Mouse (Mus musculus) hindbrain, embryonic 13.5 days (tissue): ENCODE data around the gene Nhlh1. TPM values are rescaled to one million over a fixed set of nuclear protein-coding genes. Genes with fewer than 3 reads are reported as not detected.

Source experiments
- ATAC-seq: fragments of 200-750 bp; cut with Nextera tagmentation; 2 replicates; pipeline ENCODE4 v1.8.0; 2017; ENCODE audit warnings: moderate TSS enrichment; ENCODE audit not compliant: low FRiP score
- H3K27ac ChIP-seq: fragments of 300-500 bp; sonication (generic); 2 replicates; pipeline ENCODE4 v1.5.1; 2015; ENCODE audit warnings: inconsistent platforms, mild to moderate bottlenecking, moderate library complexity
- H3K27me3 ChIP-seq: fragments of 300-500 bp; sonication (generic); 2 replicates; pipeline ENCODE4 v1.6.1; 2015; ENCODE audit warnings: mild to moderate bottlenecking, inconsistent platforms
- H3K36me3 ChIP-seq: fragments of 300-500 bp; sonication (generic); 2 replicates; pipeline ENCODE4 v1.6.1; 2015; ENCODE audit warnings: mild to moderate bottlenecking, inconsistent platforms
- H3K4me1 ChIP-seq: fragments of 300-500 bp; sonication (generic); replicated peaks from 2 replicates; pipeline ENCODE4 v1.6.1; 2015; ENCODE audit warnings: inconsistent platforms
- H3K4me2 ChIP-seq: fragments of 300-500 bp; sonication (generic); 2 replicates; pipeline ENCODE4 v1.6.1; 2015; ENCODE audit warnings: inconsistent platforms, mild to moderate bottlenecking, moderate library complexity
- H3K4me3 ChIP-seq: fragments of 300-500 bp; sonication (generic); 2 replicates; pipeline ENCODE4 v1.5.1; 2015; ENCODE audit warnings: mild to moderate bottlenecking, inconsistent platforms
- H3K9ac ChIP-seq: fragments of 300-500 bp; sonication (generic); 2 replicates; pipeline ENCODE4 v1.6.1; 2015; ENCODE audit warnings: mild to moderate bottlenecking, inconsistent platforms
- H3K9me3 ChIP-seq: fragments of 300-500 bp; sonication (generic); 2 replicates; pipeline ENCODE4 v1.6.1; 2016; ENCODE audit warnings: inconsistent platforms
- WGBS: fragments of 180-500 bp; shearing (Covaris S2); methylation state at CpG from one replicate; pipeline ENCODE4 v1.1.7; 2015; 5-methylcytosine and 5-hydroxymethylcytosine counted together
- polyA plus RNA-seq: library from polyadenylated mRNA; unstranded; fragments of >200 nt; fragmentation: Nextera tagmentation; extraction: Ambion mirVana; gene quantifications from 2 replicates; pipeline ENCODE4 v1.2.1, GENCODE M21; 2015

Nhlh1 gene
- polyA plus RNA-seq: 8.1 and 9.8 TPM in 2 replicates

DNA sequence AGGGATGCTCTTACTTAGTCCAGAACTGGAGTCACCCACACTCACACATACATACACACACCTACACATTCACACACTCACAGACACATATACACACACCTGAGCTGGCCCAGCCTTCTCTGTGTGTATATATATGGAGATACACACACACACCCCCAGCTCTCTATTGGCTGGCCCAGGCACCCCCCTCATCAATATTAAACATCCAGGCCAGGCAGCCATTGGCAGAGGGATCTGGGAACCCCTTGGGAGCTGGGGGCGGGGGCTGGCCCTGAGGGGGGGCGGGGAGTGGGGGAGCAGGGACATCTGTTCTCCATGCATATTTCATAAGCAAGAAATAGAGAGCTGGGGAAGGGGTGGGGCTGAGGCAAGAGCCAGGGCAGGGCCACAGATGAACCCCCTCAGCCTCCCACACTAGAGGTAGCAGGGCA is at the start of gene Nhlh1:
Nhlh1 (minus strand) TSS at position 83 of the 431 bp plus-strand sequence.
- H3K9me3 ChIP-seq: no peaks in the 10 kb centered on the region
- H3K27me3 ChIP-seq: no peaks in the 10 kb centered on the region
- no peaks in the 10 kb centered on the region for H3K36me3 ChIP-seq
- 4% methylated on average over 2 of the region's 2 CpGs for WGBS
- H3K4me3 ChIP-seq: peak within 1 kb of the TSS; percentile 42
- H3K27ac ChIP-seq: peak within 1 kb of the TSS; percentile 86
- ATAC-seq: peak; percentile 65
- peaks cover 88% of the 10 kb centered on the region for H3K4me1 ChIP-seq
- peak within 1 kb of the TSS; percentile 60 for H3K9ac ChIP-seq
- H3K4me2 ChIP-seq: peak within 1 kb of the TSS; percentile 72

DNA sequence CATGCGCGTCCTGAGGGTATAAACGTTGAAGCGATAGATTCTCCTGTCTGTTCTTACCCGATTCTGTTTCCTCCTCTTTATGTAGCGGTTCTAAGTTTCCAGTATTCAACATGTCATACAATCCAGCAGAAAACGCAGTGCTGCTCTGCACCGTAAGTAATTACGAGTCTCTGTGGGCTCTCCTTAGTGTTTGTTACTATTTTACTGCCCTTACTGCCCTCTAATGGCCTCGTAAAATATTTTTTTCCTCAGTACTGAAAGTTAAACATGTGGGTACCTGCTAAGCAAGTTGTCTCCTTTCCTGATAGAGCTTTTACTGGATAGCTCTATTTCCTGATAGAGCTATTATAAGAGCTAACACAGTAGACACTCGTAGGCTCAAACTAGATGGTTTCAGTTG is 47.7 kb upstream of the Nhlh1 start:
- Histone ChIP-seq H3K4me1 (no peaks in the 10 kb centered on the region), H3K27ac (no peak overlapping the region), H3K4me2 (no peak overlapping the region), H3K27me3 (no peaks in the 10 kb centered on the region), H3K9me3 (no peaks in the 10 kb centered on the region), H3K36me3 (peaks cover 93% of the 10 kb centered on the region), H3K4me3 (no peak overlapping the region), H3K9ac (no peak overlapping the region)
- no peak for ATAC-seq
- whole genome bisulfite sequencing: 81% methylated on average over 11 of the region's 11 CpGs

DNA sequence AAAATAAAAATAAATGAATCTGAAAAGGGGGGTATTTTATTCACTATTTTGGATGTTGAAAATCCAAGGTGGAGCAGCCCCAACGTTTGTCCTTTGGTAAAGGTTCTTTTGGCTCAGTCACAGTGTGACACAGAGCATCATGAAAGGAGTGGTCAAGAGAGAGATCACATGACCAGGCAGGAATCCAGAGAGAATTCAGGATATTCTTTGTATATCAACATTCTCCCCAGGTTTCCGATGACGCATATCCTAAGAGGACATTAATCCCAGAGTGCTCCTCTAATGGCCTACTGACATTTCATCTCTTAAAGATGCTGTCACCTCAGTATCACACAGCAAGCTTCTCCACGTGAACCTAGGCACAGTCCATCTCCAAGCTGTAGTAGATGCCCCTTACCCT is 46.2 kb upstream of the Nhlh1 start:
- ATAC-seq: no peak
- WGBS: 88% methylated on average over 4 of the region's 4 CpGs

DNA sequence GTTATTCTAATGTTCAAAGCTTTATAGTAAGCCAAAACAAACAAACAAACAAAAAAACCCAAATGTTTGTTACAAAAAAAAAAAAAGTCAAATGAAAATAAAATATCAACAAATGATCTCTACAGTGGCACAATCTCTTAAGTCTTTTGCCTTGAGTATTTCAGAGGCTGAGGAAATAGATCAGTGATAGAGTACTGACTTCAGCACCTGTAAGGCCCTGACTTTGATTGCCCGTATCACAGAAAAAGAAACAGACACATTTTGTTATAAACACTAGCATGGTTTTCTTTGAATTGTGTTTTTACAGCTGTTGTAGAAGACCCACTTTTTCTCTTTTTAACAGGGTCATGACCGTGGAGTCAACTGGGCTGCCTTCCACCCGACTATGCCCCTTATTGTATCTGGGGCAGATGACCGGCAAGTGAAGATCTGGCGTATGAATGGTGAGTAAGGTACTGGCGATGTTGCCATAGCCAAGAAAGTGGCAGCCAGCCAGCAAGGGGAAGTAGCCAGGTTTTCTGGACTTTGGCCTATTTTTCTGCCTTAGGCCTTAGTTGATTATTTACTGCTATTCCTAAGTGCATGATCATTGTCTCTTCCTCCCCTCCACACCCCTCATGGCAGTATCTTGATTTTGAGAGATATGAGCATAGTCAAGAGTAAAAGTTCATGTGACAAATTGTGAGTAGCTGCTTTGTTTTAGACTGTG is 42.1 kb upstream of the Nhlh1 start:
- H3K27ac ChIP-seq: no peak overlapping the region
- H3K36me3 ChIP-seq: peaks cover 75% of the 10 kb centered on the region

More for the DNA sequence above, 46.2 kb upstream of the Nhlh1 start:
- H3K9ac ChIP-seq: no peak overlapping the region
- no peak overlapping the region for H3K27ac ChIP-seq
- H3K27me3 ChIP-seq: no peaks in the 10 kb centered on the region
- no peaks in the 10 kb centered on the region for H3K4me1 ChIP-seq
- H3K4me3 ChIP-seq: no peak overlapping the region
- H3K4me2 ChIP-seq: no peak overlapping the region
- H3K36me3 ChIP-seq: peaks cover 88% of the 10 kb centered on the region
- H3K9me3 ChIP-seq: no peaks in the 10 kb centered on the region

DNA sequence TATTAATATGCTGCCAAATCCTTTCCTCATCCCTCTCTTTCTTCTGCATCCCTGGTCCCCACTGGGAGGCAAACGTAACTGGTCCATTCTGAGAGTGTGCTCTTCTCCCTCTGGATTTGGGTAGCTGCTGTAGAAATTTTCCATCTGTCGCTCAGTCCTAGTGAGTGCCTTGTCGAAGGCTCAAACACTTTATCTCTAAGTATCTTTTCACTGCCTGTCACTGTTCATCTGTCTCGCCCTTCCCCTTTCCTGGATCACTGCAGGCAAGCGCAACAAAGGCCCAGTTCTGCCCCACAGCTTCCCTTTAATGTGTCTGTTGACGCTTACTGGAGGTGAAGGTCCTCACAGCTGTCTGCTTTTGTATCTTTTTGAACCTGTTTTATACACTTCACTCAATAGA is 37.8 kb upstream of the Nhlh1 start:
- Histone ChIP-seq H3K4me3 (no peak overlapping the region), H3K27me3 (no peaks in the 10 kb centered on the region), H3K4me1 (no peaks in the 10 kb centered on the region; the same call in 1 of the 2 replicates), H3K9ac (no peak overlapping the region; the same call in 1 of the 2 replicates), H3K36me3 (peaks cover 70% of the 10 kb centered on the region), H3K4me2 (no peak overlapping the region), H3K9me3 (no peaks in the 10 kb centered on the region), H3K27ac (no peak overlapping the region)
- 33% methylated on average over 6 of the region's 6 CpGs for WGBS
- ATAC-seq: no peak

More for the DNA sequence above, 42.1 kb upstream of the Nhlh1 start:
- ATAC-seq: no peak
- Histone ChIP-seq H3K4me1 (no peaks in the 10 kb centered on the region; the same call in 1 of the 2 replicates), H3K9me3 (no peaks in the 10 kb centered on the region), H3K9ac (no peak overlapping the region), H3K27me3 (no peaks in the 10 kb centered on the region), H3K4me2 (no peak overlapping the region), H3K4me3 (no peak overlapping the region)
- WGBS: 81% methylated on average over 6 of the region's 6 CpGs

DNA sequence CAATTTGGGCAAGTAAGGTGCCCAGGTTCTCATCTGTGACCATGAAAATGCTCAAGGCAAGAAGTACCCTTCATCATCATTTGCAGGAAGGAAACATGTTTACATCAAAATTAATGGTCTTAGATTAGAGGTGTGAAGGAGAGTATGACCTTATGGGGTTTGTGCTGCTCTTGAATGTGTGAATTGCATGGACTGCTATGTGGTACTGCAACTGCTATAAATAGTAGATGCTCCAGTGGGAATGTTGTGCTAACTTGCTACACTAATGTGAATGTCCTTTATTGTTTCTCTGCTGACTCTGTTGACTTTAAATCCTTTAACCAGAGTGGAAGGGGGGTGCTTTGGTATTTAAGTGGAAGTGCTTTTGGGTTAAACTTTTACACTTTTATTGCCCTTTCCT is 36.9 kb upstream of the Nhlh1 start:
- no peak overlapping the region for H3K4me2 ChIP-seq
- H3K4me3 ChIP-seq: no peak overlapping the region
- ATAC-seq: no peak
- no peaks in the 10 kb centered on the region for H3K27me3 ChIP-seq
- no peaks in the 10 kb centered on the region; the same call in 1 of the 2 replicates for H3K4me1 ChIP-seq
- no peak overlapping the region for H3K9ac ChIP-seq
- no peak overlapping the region for H3K27ac ChIP-seq
- no peaks in the 10 kb centered on the region for H3K9me3 ChIP-seq
- peaks cover 73% of the 10 kb centered on the region for H3K36me3 ChIP-seq

DNA sequence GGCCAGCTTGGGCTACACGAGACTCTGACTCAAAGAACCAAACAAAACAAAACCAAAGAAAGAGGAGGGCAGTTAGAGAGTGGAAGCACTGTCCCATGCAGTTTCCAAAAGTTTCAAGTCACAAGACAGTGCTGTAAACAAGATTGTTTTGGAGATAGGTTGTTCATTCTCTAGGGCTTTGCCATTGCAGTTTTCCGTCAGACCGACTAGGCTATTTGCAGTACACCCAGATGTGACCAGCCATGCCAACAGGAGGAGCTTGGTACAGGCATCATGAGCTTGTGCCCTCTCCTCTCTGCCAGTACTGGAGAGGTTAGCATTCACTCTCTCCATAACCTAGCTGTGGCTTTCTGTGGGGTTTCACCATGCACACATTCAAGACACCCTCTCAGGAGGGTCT is 36.1 kb upstream of the Nhlh1 start:
- H3K9me3 ChIP-seq: no peaks in the 10 kb centered on the region
- H3K36me3 ChIP-seq: peaks cover 77% of the 10 kb centered on the region
- H3K4me1 ChIP-seq: no peaks in the 10 kb centered on the region; the same call in 1 of the 2 replicates
- no peak overlapping the region for H3K27ac ChIP-seq
- WGBS: 59% methylated on average over 3 of the region's 3 CpGs
- no peak overlapping the region for H3K9ac ChIP-seq
- H3K27me3 ChIP-seq: no peaks in the 10 kb centered on the region
- no peak for ATAC-seq
- H3K4me3 ChIP-seq: no peak overlapping the region
- H3K4me2 ChIP-seq: no peak overlapping the region

DNA sequence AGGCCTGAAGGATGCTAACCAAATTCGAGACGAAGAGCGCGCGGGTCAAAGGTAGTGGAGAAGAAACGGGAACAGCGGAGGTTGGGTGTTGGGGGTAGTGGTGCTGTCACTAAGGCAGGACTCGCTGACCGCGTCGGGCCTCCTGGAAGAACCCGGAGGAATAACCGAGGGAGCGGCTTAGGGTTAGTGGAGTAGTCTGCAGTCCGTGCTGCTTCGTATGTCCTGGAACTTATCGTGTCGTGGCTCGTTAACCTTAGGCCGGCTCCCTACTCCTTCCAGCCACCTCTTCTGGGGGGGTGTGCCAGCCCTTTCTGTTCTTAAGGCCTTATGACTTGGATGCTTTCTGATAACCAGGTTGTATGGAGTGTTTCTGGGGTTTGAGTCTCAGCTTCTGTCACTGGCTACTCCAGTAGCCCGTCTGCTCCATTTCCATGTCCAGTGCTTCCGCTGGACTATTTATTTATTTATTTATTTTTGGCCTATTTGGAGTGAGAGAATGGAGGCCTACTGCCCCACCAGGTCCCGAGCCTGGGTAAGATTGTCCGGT is 25.6 kb upstream of the Nhlh1 start:
- 3% methylated on average over 24 of the region's 24 CpGs for whole genome bisulfite sequencing
- Histone ChIP-seq H3K9ac (peak overlapping the region; percentile 94), H3K4me3 (peak overlapping the region; percentile 92), H3K36me3 (peaks cover 22% of the 10 kb centered on the region), H3K9me3 (no peaks in the 10 kb centered on the region), H3K27ac (peak overlapping the region; percentile 92), H3K27me3 (no peaks in the 10 kb centered on the region), H3K4me1 (peaks cover 28% of the 10 kb centered on the region), H3K4me2 (peak overlapping the region; percentile 77)
- peak; percentile 85; the same call in 1 of the 2 replicates for ATAC-seq

DNA sequence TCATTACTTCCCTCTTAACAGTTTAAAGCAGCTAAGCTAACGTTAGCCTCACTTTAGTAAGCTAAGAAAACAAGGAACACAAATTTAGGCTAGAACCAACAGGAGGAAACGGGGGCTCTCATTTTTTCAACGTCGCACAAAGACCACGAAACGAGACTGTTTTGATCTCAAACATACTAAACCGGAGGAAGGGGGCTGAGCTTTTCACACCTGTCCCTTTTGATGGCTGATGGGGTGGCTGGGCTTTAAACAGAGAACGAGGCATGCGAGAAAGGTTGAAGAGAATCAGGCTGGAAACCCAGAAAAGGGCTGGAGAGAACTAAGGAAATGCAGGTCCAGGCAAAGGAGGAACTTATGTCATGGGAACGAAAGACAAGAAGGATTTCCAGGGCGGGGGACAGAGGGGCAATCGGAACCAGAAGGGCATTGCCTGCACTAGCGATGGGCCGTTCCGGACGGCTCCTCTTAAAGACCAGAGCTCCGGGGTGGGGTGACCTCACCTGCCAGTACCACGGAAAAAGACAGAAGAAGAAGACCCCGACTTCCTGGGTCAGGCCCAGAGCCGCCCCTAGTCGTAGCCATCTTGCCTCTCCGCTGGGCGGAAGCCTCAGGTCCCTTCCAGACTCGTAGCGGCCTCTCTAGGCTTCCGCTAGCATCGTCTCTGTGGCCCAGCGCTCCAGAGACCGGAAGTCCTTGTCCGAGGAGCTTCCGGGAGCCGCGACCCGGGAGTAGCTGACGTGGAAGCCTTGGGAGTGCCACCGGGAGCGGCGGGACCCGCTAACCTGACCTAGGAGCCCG is 24.9 kb upstream of the Nhlh1 start, which contains the start of the genes Copa and Ncstn:
Copa (plus strand) TSS at position 429 of the 798 bp plus-strand sequence.
Ncstn (minus strand) TSS at position 695 of the 798 bp plus-strand sequence.
- Histone ChIP-seq H3K27ac (peak within 1 kb of the TSS; percentile 92), H3K27me3 (no peaks in the 10 kb centered on the region), H3K36me3 (peaks cover 27% of the 10 kb centered on the region), H3K4me2 (peak within 1 kb of the TSS; percentile 77), H3K4me1 (peaks cover 28% of the 10 kb centered on the region), H3K9ac (peak within 1 kb of the TSS; percentile 94), H3K4me3 (peak within 1 kb of the TSS; percentile 92), H3K9me3 (no peaks in the 10 kb centered on the region)
- ATAC-seq: peak; percentile 98
- under 1% methylated on average over 40 of the region's 40 CpGs for WGBS

DNA sequence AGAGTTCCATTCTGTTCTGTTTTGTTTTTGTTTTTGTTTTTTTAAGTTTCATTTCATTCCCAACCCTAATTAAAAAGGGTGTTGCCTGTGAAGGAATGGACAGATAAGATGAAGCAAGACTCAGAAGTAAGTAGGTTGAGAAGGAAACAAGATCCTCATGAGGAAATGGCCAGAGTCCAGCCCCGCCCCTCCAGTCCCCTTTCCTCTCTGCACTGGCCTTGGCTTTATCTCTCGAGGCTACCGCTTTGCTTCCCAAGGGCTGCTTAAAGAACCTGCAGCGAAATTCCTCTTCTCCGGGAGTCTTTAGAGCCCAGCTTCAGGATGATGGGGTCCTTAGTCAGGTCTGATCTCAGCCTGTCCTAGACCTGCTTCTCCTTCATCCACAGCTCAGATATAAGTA is 20.6 kb upstream of the Nhlh1 start:
- Histone ChIP-seq H3K4me1 (peaks cover 12% of the 10 kb centered on the region), H3K36me3 (peaks cover 68% of the 10 kb centered on the region), H3K9ac (0 out of 2 replicates have a peak overlapping the region, but pooled peaks have one; percentile 19), H3K4me2 (no peak overlapping the region), H3K9me3 (no peaks in the 10 kb centered on the region), H3K27ac (no peak overlapping the region), H3K4me3 (no peak overlapping the region), H3K27me3 (no peaks in the 10 kb centered on the region)
- 86% methylated on average over 5 of the region's 5 CpGs for WGBS
- ATAC-seq: no peak

DNA sequence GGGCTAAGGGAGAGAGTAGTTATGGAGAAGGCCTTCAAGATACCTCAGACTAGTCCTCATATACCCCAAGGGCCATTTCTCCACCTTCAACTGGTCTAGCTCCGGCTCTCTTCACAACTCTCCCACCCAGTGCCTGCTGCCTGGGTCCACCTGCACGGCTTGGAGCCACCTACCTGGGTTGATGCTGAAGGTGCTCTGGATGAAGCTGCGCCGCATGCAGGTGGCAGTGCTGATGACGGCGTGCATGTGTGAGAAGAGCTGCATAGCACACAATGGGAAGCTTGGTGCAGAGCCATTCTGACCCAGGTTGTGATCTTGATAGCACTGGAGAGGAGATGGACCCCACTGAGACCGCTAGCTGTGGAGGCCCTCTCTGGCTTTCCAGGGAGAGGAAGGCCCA is 15.2 kb upstream of the Nhlh1 start:
- WGBS: 97% methylated on average over 7 of the region's 7 CpGs
- H3K4me1 ChIP-seq: no peaks in the 10 kb centered on the region
- no peaks in the 10 kb centered on the region for H3K9me3 ChIP-seq
- H3K36me3 ChIP-seq: peaks cover 97% of the 10 kb centered on the region
- H3K27me3 ChIP-seq: no peaks in the 10 kb centered on the region
- H3K27ac ChIP-seq: no peak overlapping the region
- no peak for ATAC-seq
- no peak overlapping the region for H3K9ac ChIP-seq
- no peak overlapping the region for H3K4me3 ChIP-seq
- no peak overlapping the region for H3K4me2 ChIP-seq

DNA sequence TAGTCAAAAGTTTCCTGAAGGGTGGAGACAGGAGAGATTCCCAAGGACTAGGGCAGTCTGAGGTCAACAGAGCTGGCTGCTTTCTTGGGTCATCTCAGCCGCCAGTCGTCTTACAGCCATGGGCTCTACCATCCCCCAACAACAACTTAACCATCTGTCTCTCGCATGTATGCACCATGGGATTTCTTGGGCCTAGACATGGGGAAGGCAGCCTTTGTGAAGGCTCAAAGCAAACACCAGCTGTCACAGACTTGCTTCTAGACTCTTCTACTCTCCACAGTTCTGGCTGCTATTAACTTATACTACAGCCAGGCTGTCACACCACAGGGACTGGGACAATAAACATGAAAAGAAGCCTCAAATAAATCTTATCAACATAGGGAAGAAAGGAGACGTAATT is 14.2 kb upstream of the Nhlh1 start:
- 56% methylated on average over 4 of the region's 4 CpGs for WGBS
- Histone ChIP-seq H3K4me3 (no peak overlapping the region), H3K9ac (no peak overlapping the region), H3K9me3 (no peaks in the 10 kb centered on the region), H3K27me3 (no peaks in the 10 kb centered on the region), H3K36me3 (peaks cover 100% of the 10 kb centered on the region), H3K4me1 (no peaks in the 10 kb centered on the region), H3K27ac (no peak overlapping the region), H3K4me2 (no peak overlapping the region)
- no peak for ATAC-seq
